Mouse (Mus musculus) liver, embryonic 13.5 days (tissue): ENCODE measurements around the gene Tbcc. TPM values are rescaled to one million over a fixed set of nuclear protein-coding genes. Genes with fewer than 3 reads are reported as not detected.

Experiments used
- ATAC-seq: fragments of 200-750 bp; cut with Nextera tagmentation; 2 replicates; pipeline ENCODE4 v1.8.0; 2017; ENCODE audit warnings: low read depth, mild to moderate bottlenecking, moderate number of reproducible peaks, moderate library complexity
- DNase-seq: peaks from one replicate; pipeline ENCODE4 v3.0.0; 2022
- H3K27ac ChIP-seq: fragments of 300-500 bp; sonication (generic); 2 replicates; pipeline ENCODE4 v1.5.1; 2015; ENCODE audit warnings: moderate library complexity, mild to moderate bottlenecking, inconsistent platforms
- H3K27me3 ChIP-seq: fragments of 300-500 bp; sonication (generic); 2 replicates; pipeline ENCODE4 v1.6.1; 2015; ENCODE audit warnings: mild to moderate bottlenecking, inconsistent platforms
- H3K36me3 ChIP-seq: fragments of 300-500 bp; sonication (generic); 2 replicates; pipeline ENCODE4 v1.6.1; 2015; ENCODE audit warnings: mild to moderate bottlenecking, inconsistent platforms
- H3K4me1 ChIP-seq: fragments of 300-500 bp; sonication (generic); replicated peaks from 2 replicates; pipeline ENCODE4 v1.6.1; 2015; ENCODE audit warnings: inconsistent platforms
- H3K4me2 ChIP-seq: fragments of 300-500 bp; sonication (generic); 2 replicates; pipeline ENCODE4 v1.6.1; 2015; ENCODE audit warnings: inconsistent platforms, mild to moderate bottlenecking, moderate library complexity
- H3K4me3 ChIP-seq: fragments of 300-500 bp; sonication (generic); replicated peaks from 2 replicates; pipeline ENCODE4 v1.5.1; 2015; ENCODE audit warnings: mild to moderate bottlenecking, inconsistent platforms
- H3K9ac ChIP-seq: fragments of 300-500 bp; sonication (generic); 2 replicates; pipeline ENCODE4 v1.6.1; 2015; ENCODE audit warnings: mild to moderate bottlenecking, inconsistent platforms
- H3K9me3 ChIP-seq: fragments of 300-500 bp; sonication (generic); replicated peaks from 2 replicates; pipeline ENCODE4 v1.6.1; 2016; ENCODE audit warnings: inconsistent platforms
- WGBS: fragments of 180-500 bp; shearing (Covaris S2); methylation state at CpG from one replicate; pipeline ENCODE4 v1.1.7; 2015; ENCODE audit not compliant: insufficient replicate concordance; 5-methylcytosine and 5-hydroxymethylcytosine counted together
- polyA plus RNA-seq: library from polyadenylated mRNA; unstranded; fragments of >200 nt; fragmentation: Nextera tagmentation; extraction: Ambion mirVana; gene quantifications from 2 replicates; pipeline ENCODE4 v1.2.1, GENCODE M21; 2015

Tbcc gene
- polyA plus RNA-seq, 1 experiment from 2014 or later, result 24.9 TPM

GRCm38 (mm10) chr17:46910186-46910585 is 19.7 kb downstream of the Tbcc start, which contains the start of gene Prph2:
Prph2 (plus strand) TSS chr17:46910459.
- no peaks in the 10 kb centered on the region for H3K9me3 ChIP-seq
- peaks cover 5% of the 10 kb centered on the region; the same call in 1 of the 2 replicates for H3K27me3 ChIP-seq
- ATAC-seq (no peak), DNase-seq (no peak)
- no peaks in the 10 kb centered on the region for H3K4me1 ChIP-seq
- H3K9ac ChIP-seq, result no peak within 1 kb of the TSS
- H3K27ac ChIP-seq, result no peak within 1 kb of the TSS
- no peak within 1 kb of the TSS for H3K4me3 ChIP-seq
- WGBS, result 76% methylated on average over 10 of the region's 10 CpGs
- H3K36me3 ChIP-seq, result no peaks in the 10 kb centered on the region
- H3K4me2 ChIP-seq, result no peak within 1 kb of the TSS

- no peak for DNase-seq
- no peak overlapping the region for H3K27ac ChIP-seq
- H3K36me3 ChIP-seq, result no peaks in the 10 kb centered on the region
- no peaks in the 10 kb centered on the region for H3K9me3 ChIP-seq
- no peak overlapping the region for H3K9ac ChIP-seq
- ATAC-seq, result no peak
- H3K4me3 ChIP-seq, result no peak overlapping the region
- H3K4me1 ChIP-seq, result no peaks in the 10 kb centered on the region
- H3K27me3 ChIP-seq, result peaks cover 5% of the 10 kb centered on the region; the same call in 1 of the 2 replicates
- no peak overlapping the region for H3K4me2 ChIP-seq
- WGBS, result 22% methylated on average over 6 of the region's 6 CpGs
Observed at GRCm38 (mm10) chr17:46912331-46912730, 21.8 kb downstream of the Tbcc start.

GRCm38 (mm10) chr17:46915129-46915528 is 24.6 kb downstream of the Tbcc start:
- Histone ChIP-seq H3K27me3 (peaks cover 5% of the 10 kb centered on the region; the same call in 1 of the 2 replicates), H3K9me3 (no peaks in the 10 kb centered on the region), H3K27ac (no peak overlapping the region), H3K36me3 (no peaks in the 10 kb centered on the region), H3K4me2 (no peak overlapping the region), H3K4me3 (no peak overlapping the region), H3K9ac (no peak overlapping the region), H3K4me1 (no peaks in the 10 kb centered on the region)
- ATAC-seq, result no peak
- 54% methylated on average over 3 of the region's 3 CpGs for WGBS
- DNase-seq, result no peak

GRCm38 (mm10) chr17:46918951-46919350 is 28.5 kb downstream of the Tbcc start:
- WGBS, result 36% methylated on average over 4 of the region's 4 CpGs
- no peak for DNase-seq
- ATAC-seq, result no peak
- Histone ChIP-seq H3K4me3 (no peak overlapping the region), H3K4me2 (no peak overlapping the region), H3K4me1 (no peaks in the 10 kb centered on the region), H3K36me3 (no peaks in the 10 kb centered on the region), H3K9ac (no peak overlapping the region), H3K9me3 (no peaks in the 10 kb centered on the region), H3K27ac (no peak overlapping the region), H3K27me3 (no peaks in the 10 kb centered on the region)

- no peak for DNase-seq
- Histone ChIP-seq H3K36me3 (no peaks in the 10 kb centered on the region), H3K4me2 (no peak overlapping the region), H3K27ac (no peak overlapping the region), H3K4me3 (no peak overlapping the region), H3K9me3 (no peaks in the 10 kb centered on the region), H3K4me1 (no peaks in the 10 kb centered on the region), H3K9ac (no peak overlapping the region), H3K27me3 (no peaks in the 10 kb centered on the region)
- WGBS, result 61% methylated on average over 6 of the region's 6 CpGs
- ATAC-seq, result no peak
Observed at GRCm38 (mm10) chr17:46920855-46921254, 30.4 kb downstream of the Tbcc start.

GRCm38 (mm10) chr17:46926192-46926591 is 35.7 kb downstream of the Tbcc start:
- ATAC-seq, result no peak
- no peak for DNase-seq

GRCm38 (mm10) chr17:46926941-46927340 is 36.5 kb downstream of the Tbcc start:
- no peak for DNase-seq
- no peaks in the 10 kb centered on the region for H3K9me3 ChIP-seq
- no peak for ATAC-seq
- H3K27ac ChIP-seq, result no peak overlapping the region
- H3K4me2 ChIP-seq, result no peak overlapping the region
- peaks cover 15% of the 10 kb centered on the region for H3K4me1 ChIP-seq
- H3K36me3 ChIP-seq, result peaks cover 35% of the 10 kb centered on the region
- H3K9ac ChIP-seq, result no peak overlapping the region
- 56% methylated on average over 3 of the region's 3 CpGs for whole genome bisulfite sequencing
- no peak overlapping the region for H3K4me3 ChIP-seq
- no peaks in the 10 kb centered on the region for H3K27me3 ChIP-seq

More at GRCm38 (mm10) chr17:46926192-46926591, 35.7 kb downstream of the Tbcc start:
- H3K27me3 ChIP-seq, result no peaks in the 10 kb centered on the region
- no peak overlapping the region for H3K4me2 ChIP-seq
- H3K36me3 ChIP-seq, result peaks cover 28% of the 10 kb centered on the region
- H3K9me3 ChIP-seq, result no peaks in the 10 kb centered on the region
- H3K27ac ChIP-seq, result no peak overlapping the region
- H3K9ac ChIP-seq, result no peak overlapping the region
- WGBS, result 56% methylated on average over 6 of the region's 6 CpGs
- peaks cover 15% of the 10 kb centered on the region for H3K4me1 ChIP-seq
- H3K4me3 ChIP-seq, result no peak overlapping the region

- H3K9ac ChIP-seq, result no peak overlapping the region
- ATAC-seq (no peak), DNase-seq (no peak)
- H3K27ac ChIP-seq, result no peak overlapping the region
- H3K4me3 ChIP-seq, result no peak overlapping the region
- no peaks in the 10 kb centered on the region for H3K9me3 ChIP-seq
- peaks cover 44% of the 10 kb centered on the region for H3K36me3 ChIP-seq
- H3K4me2 ChIP-seq, result no peak overlapping the region
- peaks cover 15% of the 10 kb centered on the region for H3K4me1 ChIP-seq
- no peaks in the 10 kb centered on the region for H3K27me3 ChIP-seq
- WGBS, result 79% methylated on average over 5 of the region's 5 CpGs
Observed at GRCm38 (mm10) chr17:46927781-46928180, 37.3 kb downstream of the Tbcc start.

GRCm38 (mm10) chr17:46929277-46929676 is 38.8 kb downstream of the Tbcc start:
- Histone ChIP-seq H3K4me1 (peaks cover 15% of the 10 kb centered on the region), H3K4me2 (no peak overlapping the region), H3K9me3 (no peaks in the 10 kb centered on the region), H3K27ac (no peak overlapping the region), H3K9ac (no peak overlapping the region), H3K36me3 (peaks cover 59% of the 10 kb centered on the region), H3K4me3 (no peak overlapping the region), H3K27me3 (no peaks in the 10 kb centered on the region)
- WGBS, result 71% methylated on average over 12 of the region's 12 CpGs
- DNase-seq (no peak), ATAC-seq (no peak)

GRCm38 (mm10) chr17:46929897-46930296 is 39.4 kb downstream of the Tbcc start:
- no peak overlapping the region for H3K4me3 ChIP-seq
- no peak overlapping the region for H3K4me2 ChIP-seq
- no peak overlapping the region for H3K9ac ChIP-seq
- no peaks in the 10 kb centered on the region for H3K9me3 ChIP-seq
- ATAC-seq (no peak), DNase-seq (no peak)
- H3K27me3 ChIP-seq, result no peaks in the 10 kb centered on the region
- H3K4me1 ChIP-seq, result peaks cover 15% of the 10 kb centered on the region
- H3K36me3 ChIP-seq, result peaks cover 65% of the 10 kb centered on the region
- WGBS, result 86% methylated on average over 7 of the region's 7 CpGs
- no peak overlapping the region for H3K27ac ChIP-seq

GRCm38 (mm10) chr17:46932961-46933360 is 42.5 kb downstream of the Tbcc start:
- WGBS, result 87% methylated on average over 5 of the region's 5 CpGs
- Histone ChIP-seq H3K4me3 (no peak overlapping the region), H3K4me1 (peaks cover 15% of the 10 kb centered on the region), H3K36me3 (peaks cover 96% of the 10 kb centered on the region), H3K4me2 (no peak overlapping the region), H3K9ac (no peak overlapping the region), H3K27me3 (no peaks in the 10 kb centered on the region), H3K9me3 (no peaks in the 10 kb centered on the region), H3K27ac (no peak overlapping the region)
- DNase-seq, result no peak
- ATAC-seq, result no peak

GRCm38 (mm10) chr17:46933557-46934348 is 43.3 kb downstream of the Tbcc start:
- Histone ChIP-seq H3K9me3 (no peaks in the 10 kb centered on the region), H3K4me3 (no peak overlapping the region), H3K27ac (no peak overlapping the region), H3K9ac (no peak overlapping the region), H3K4me2 (no peak overlapping the region), H3K4me1 (peaks cover 15% of the 10 kb centered on the region), H3K36me3 (peaks cover 98% of the 10 kb centered on the region), H3K27me3 (no peaks in the 10 kb centered on the region)
- 79% methylated on average over 19 of the region's 19 CpGs for WGBS
- DNase-seq (peak; percentile 20), ATAC-seq (no peak)
